Comparison of ENCODE assay signal across 9 mouse cellular contexts in the genomic region with DNA sequence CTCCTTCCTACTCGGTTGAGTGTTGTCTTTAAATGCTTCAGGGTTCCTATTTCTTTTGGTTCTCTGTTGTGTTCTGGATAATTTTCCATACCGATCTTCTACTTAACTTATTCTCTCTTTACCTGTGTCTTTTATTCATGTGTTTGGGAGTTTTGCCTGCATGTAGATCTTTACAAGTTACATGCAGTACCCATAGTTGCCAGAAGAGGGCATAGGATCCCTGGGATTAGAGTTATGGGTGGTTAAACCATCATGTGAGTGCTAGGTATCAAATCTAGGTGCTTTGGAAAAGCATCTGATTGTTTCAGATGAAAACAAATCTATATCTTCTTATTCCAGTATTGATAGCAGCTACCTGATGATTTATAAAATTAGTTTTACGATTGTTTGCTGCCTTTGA. TPM values are rescaled to one million over a fixed set of nuclear protein-coding genes. Genes with fewer than 3 reads are reported as not detected.
A peak's percentile ranks its signal among the peaks of the same experiment; 100 is the strongest.
DNase-seq lines count a peak whose midpoint lies in the region; ATAC-seq and TF ChIP-seq lines count a peak whose summit lies in the region.
"Had no signal": no experiment of that assay in that cellular context is flagged by ENCODE, and none has a peak within 500 bp of the region (broad histone marks: within the 10 kb centered on the region; RNA-seq: fewer than 3 reads in every experiment).

No protein-coding gene starts in this region.

- TF ChIP-seq CTCF in CH12.LX (conservative IDR thresholded peaks at IDR 0.05 in 1 of 2, IDR thresholded peaks at IDR 0.05 in 1 of 2; ENCODE audit: low read depth in 2 of 2, low read length in 2 of 2) = peak; percentile 53 to 65

- peak; percentile 26 for DNase-seq in layer of hippocampus, adult 11-12 months (ENCODE audit: low spot score)
- no peak for DNase-seq in layer of hippocampus, adult 8-10 months (ENCODE audit: low spot score in 2 of 2)
- peak; percentile 52 for DNase-seq in CH12.LX (ENCODE audit: extremely low read depth)
- DNase-seq in T-cell, adult 2 months (ENCODE audit: low spot score) = peak; percentile 24
- peak; percentile 13 to 25 for DNase-seq in layer of hippocampus, postnatal 10 days (ENCODE audit: low spot score in 2 of 2)
- DNase-seq in cerebellum, adult 8-10 months = no peak

- H3K36me3 ChIP-seq in CH12.LX (replicated peaks in 1 of 2; ENCODE audit: control insufficient read depth in 1 of 2, insufficient read depth in 1 of 2, low read length in 1 of 2) = no peaks in the 10 kb centered on the region
- no peaks in the 10 kb centered on the region for H3K36me3 ChIP-seq in hindbrain, embryonic 12.5 days
- H3K36me3 ChIP-seq: limb, embryonic 15.5 days had no signal

- 72% methylated on average over 3 of the region's 3 CpGs for WGBS in hindbrain, embryonic 12.5 days

- no peaks in the 10 kb centered on the region; a peak in 1 of 4 replicates for H3K4me1 ChIP-seq in CH12.LX (ENCODE audit: control insufficient read depth in 1 of 2, insufficient read depth in 2 of 2)
- no peaks in the 10 kb centered on the region for H3K4me1 ChIP-seq in hindbrain, embryonic 12.5 days
- H3K4me1 ChIP-seq: limb, embryonic 15.5 days had no signal

- no peak overlapping the region for H3K27ac ChIP-seq in CH12.LX (ENCODE audit: insufficient read depth, low read depth)
- H3K27ac ChIP-seq in hindbrain, embryonic 12.5 days = no peak overlapping the region
- H3K27ac ChIP-seq: limb, embryonic 15.5 days had no signal

- peaks cover 47% of the 10 kb centered on the region for H3K27me3 ChIP-seq in CH12.LX (replicated peaks)
- no peaks in the 10 kb centered on the region for H3K27me3 ChIP-seq in hindbrain, embryonic 12.5 days
- H3K27me3 ChIP-seq: limb, embryonic 15.5 days had no signal

- no peak overlapping the region for H3K9ac ChIP-seq in CH12.LX (ENCODE audit: insufficient read depth, low read depth)
- no peak overlapping the region for H3K9ac ChIP-seq in hindbrain, embryonic 12.5 days
- H3K9ac ChIP-seq: limb, embryonic 15.5 days had no signal

- no peak for ATAC-seq in activated CD4-positive, CD25-positive, alpha-beta regulatory T cell, adult 4 months
- no peak for ATAC-seq in hindbrain, embryonic 12.5 days (ENCODE audit: low FRiP score)

- H3K9me3 ChIP-seq in CH12.LX (replicated peaks; ENCODE audit: low read length) = peaks cover 2% of the 10 kb centered on the region
- no peaks in the 10 kb centered on the region for H3K9me3 ChIP-seq in hindbrain, embryonic 12.5 days (replicated peaks)
- H3K9me3 ChIP-seq: limb, embryonic 15.5 days had no signal

- TF ChIP-seq RAD21 in CH12.LX (IDR thresholded peaks at IDR 0.05; ENCODE audit: low read depth, low read length) = peak; percentile 52

- no peak overlapping the region for H3K4me3 ChIP-seq in CH12.LX (replicated peaks in 1 of 3; ENCODE audit: low read depth in 2 of 3, low read length in 2 of 3, poor library complexity in 1 of 3)
- H3K4me3 ChIP-seq in hindbrain, embryonic 12.5 days = no peak overlapping the region
- H3K4me3 ChIP-seq: limb, embryonic 15.5 days had no signal

- H3K79me2 ChIP-seq in CH12.LX (replicated peaks; ENCODE audit: control insufficient read depth, extremely low read depth, insufficient read depth, poor library complexity, severe bottlenecking) = no peaks in the 10 kb centered on the region

- no peak for TF ChIP-seq POLR2A in CH12.LX (IDR thresholded peaks at IDR 0.05; ENCODE audit: low read depth, low read length)

- in situ Hi-C loops in CH12.LX (cut with MboI; ENCODE audit: low pct_ligation_motif_present, low pct_unique_long_range_greater_than_20kb, low sequenced_read_pairs) = no loop called here

- dilution Hi-C loops in CH12.LX (cut with MboI; ENCODE audit: extremely low pct_ligation_motif_present, extremely low pct_unique_long_range_greater_than_20kb, low sequenced_read_pairs) = no loop called here

- no peak for TF ChIP-seq EP300 in CH12.LX (IDR thresholded peaks at IDR 0.05; ENCODE audit: low read length)

- no peak overlapping the region for H3K4me2 ChIP-seq in CH12.LX (ENCODE audit: insufficient read depth, low read depth, poor library complexity, severe bottlenecking)
- no peak overlapping the region for H3K4me2 ChIP-seq in hindbrain, embryonic 12.5 days (replicated peaks)
- H3K4me2 ChIP-seq: limb, embryonic 15.5 days had no signal

TF ChIP-seq in CH12.LX, 34 proteins besides CTCF, POLR2A, EP300 and RAD21:
- TF ChIP-seq SMC3 (IDR thresholded peaks at IDR 0.05; ENCODE audit: low read depth, low read length) = peak; percentile 32
- TF ChIP-seq MAFK (IDR thresholded peaks at IDR 0.05; ENCODE audit: insufficient replicate concordance, low read length) = no peak
TF ChIP-seq in CH12.LX: peak in this region for 1.

RNA-seq across cellular contexts. Expression of gene Ndufs6, which starts 55.2 kb away (rescaled TPM):
- 100 to 1,000 TPM; 155 to 181 (median 165) TPM for total RNA-seq in layer of hippocampus, adult 8-10 months (2022)
- total RNA-seq in CH12.LX (2012; rRNA removed) (176 and 182 TPM in 2 replicates), CH12.LX (2014; rRNA removed) (165 and 172 TPM in 2 replicates)
- polyA plus RNA-seq in CH12.LX (2012; ENCODE audit: insufficient read length, low read depth) = 190 and 200 TPM in 2 replicates
- total RNA-seq in layer of hippocampus, postnatal 10 days (2021) = 100 to 1,000 TPM; 175 to 197 TPM
- 100 to 1,000 TPM; 157 to 168 TPM for polyA plus RNA-seq in activated CD4-positive, CD25-positive, alpha-beta regulatory T cell, adult 4 months (2017; shearing (Covaris generic))
- 263 and 312 TPM in 2 replicates for polyA plus RNA-seq in hindbrain, embryonic 12.5 days (2016; fragmentation: Nextera tagmentation; extraction: Ambion mirVana)

RNA-seq across cellular contexts. Expression of gene Mrpl36, which starts 55.3 kb away (rescaled TPM):
- total RNA-seq in layer of hippocampus, adult 8-10 months (2022) = 10 to 100 TPM; 30.2 to 34.6 (median 34.2) TPM
- total RNA-seq in CH12.LX (2012; rRNA removed) (133 and 151 TPM in 2 replicates), CH12.LX (2014; rRNA removed) (206 and 220 TPM in 2 replicates)
- polyA plus RNA-seq in CH12.LX (2012; ENCODE audit: insufficient read length, low read depth) = 102 TPM in 2 replicates
- total RNA-seq in layer of hippocampus, postnatal 10 days (2021) = 10 to 100 TPM; 33.0 to 35.5 TPM
- 100 to 1,000 TPM; 138 to 148 TPM for polyA plus RNA-seq in activated CD4-positive, CD25-positive, alpha-beta regulatory T cell, adult 4 months (2017; shearing (Covaris generic))
- polyA plus RNA-seq in hindbrain, embryonic 12.5 days (2016; fragmentation: Nextera tagmentation; extraction: Ambion mirVana) = 91.8 and 101 TPM in 2 replicates

Comparison
In these comparisons a context has a peak if more than half of its experiments do, and no peak if none do; other contexts are left out.
1. DNase-seq: peak in layer of hippocampus, adult 11-12 months (single experiment), CH12.LX (single experiment), T-cell, adult 2 months (single experiment) and layer of hippocampus, postnatal 10 days (2 of 2); none in layer of hippocampus, adult 8-10 months (0 of 2) and cerebellum, adult 8-10 months (single experiment).